Mouse (Mus musculus) CH12.LX (cell line): ENCODE results near the gene Jsrp1.

ENCODE experiments used
- CTCF ChIP-seq, 2 experiments: IDR thresholded peaks in 1 of 2; conservative IDR thresholded peaks in 1 of 2; 2 replicates each; pipeline ENCODE4 v1.5.1; 2011 to 2012; ENCODE audit warnings: low read depth in 2 of 2, low read length in 2 of 2, improper control_type of control experiment in 1 of 2, inconsistent platforms in 1 of 2, mild to moderate bottlenecking in 1 of 2, moderate library complexity in 1 of 2
- E2F4 ChIP-seq: IDR thresholded peaks from 2 replicates; pipeline ENCODE4 v1.6.1; 2011; ENCODE audit warnings: low read depth, low read length, improper control_type of control experiment; ENCODE audit not compliant: insufficient replicate concordance
- EP300 ChIP-seq: IDR thresholded peaks from 2 replicates; pipeline ENCODE4 v1.6.1; 2011; ENCODE audit warnings: low read length, improper control_type of control experiment
- ETS1 ChIP-seq: conservative IDR thresholded peaks from 2 replicates; pipeline ENCODE4 v1.6.1; 2012; ENCODE audit warnings: low read depth, mild to moderate bottlenecking, inconsistent platforms, low read length, improper control_type of control experiment, moderate library complexity
- MAFK ChIP-seq: IDR thresholded peaks from 2 replicates; pipeline ENCODE4 v1.6.1; 2011; ENCODE audit warnings: low read length, improper control_type of control experiment; ENCODE audit not compliant: insufficient replicate concordance
- MAX ChIP-seq: IDR thresholded peaks from 2 replicates; pipeline ENCODE4 v1.6.1; 2011; ENCODE audit warnings: low read length, improper control_type of control experiment
- NELFE ChIP-seq: IDR thresholded peaks from 2 replicates; pipeline ENCODE4 v1.6.1; 2011; ENCODE audit warnings: low read depth, low read length, improper control_type of control experiment

DNA sequence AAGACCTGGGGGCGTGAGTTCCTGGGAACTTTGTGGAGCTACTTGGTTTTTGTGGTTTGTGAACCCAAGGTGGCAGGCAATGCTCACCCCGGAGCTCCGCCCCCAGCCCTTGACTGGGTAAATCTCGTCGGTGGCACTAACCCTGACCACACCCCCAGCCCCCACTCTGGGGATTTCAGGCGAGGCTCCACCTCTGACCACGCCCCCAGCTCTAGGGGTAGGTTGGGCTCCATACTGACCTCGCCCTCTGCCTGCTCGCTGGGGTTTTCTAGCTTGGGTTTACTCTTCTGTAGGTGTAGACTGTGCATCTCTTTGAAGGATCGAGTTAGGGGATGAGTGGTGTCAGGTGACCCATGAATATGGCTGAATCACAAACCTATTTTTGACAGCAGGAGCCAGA is 35.3 kb upstream of the Jsrp1 start:
- TF ChIP-seq MAFK = no peak
- no peak for TF ChIP-seq NELFE
- TF ChIP-seq CTCF (conservative IDR thresholded peaks at IDR 0.05 in 1 of 2, IDR thresholded peaks at IDR 0.05 in 1 of 2; ENCODE audit: low read depth in 2 of 2, low read length in 2 of 2) = no peak
- TF ChIP-seq E2F4 = no peak
- TF ChIP-seq EP300 = no peak
- TF ChIP-seq MAX = no peak
- TF ChIP-seq ETS1 = no peak
